Mouse (Mus musculus) spleen, postnatal 4 days (tissue): Measurements from ENCODE around the gene Lsg1.
A peak's percentile ranks its signal among the peaks of the same experiment; 100 is the strongest.

ENCODE experiments used
- DNase-seq, 2 experiments: peaks; one replicate each; pipeline ENCODE4 v3.0.0; 2022; ENCODE audit warnings: low spot score in 2 of 2

Gene Lsg1

GRCm38 (mm10) chr16:30600431-30601045, 13.1 kb upstream of the Lsg1 start:
- peak; percentile 39 to 75 for DNase-seq

DNA sequence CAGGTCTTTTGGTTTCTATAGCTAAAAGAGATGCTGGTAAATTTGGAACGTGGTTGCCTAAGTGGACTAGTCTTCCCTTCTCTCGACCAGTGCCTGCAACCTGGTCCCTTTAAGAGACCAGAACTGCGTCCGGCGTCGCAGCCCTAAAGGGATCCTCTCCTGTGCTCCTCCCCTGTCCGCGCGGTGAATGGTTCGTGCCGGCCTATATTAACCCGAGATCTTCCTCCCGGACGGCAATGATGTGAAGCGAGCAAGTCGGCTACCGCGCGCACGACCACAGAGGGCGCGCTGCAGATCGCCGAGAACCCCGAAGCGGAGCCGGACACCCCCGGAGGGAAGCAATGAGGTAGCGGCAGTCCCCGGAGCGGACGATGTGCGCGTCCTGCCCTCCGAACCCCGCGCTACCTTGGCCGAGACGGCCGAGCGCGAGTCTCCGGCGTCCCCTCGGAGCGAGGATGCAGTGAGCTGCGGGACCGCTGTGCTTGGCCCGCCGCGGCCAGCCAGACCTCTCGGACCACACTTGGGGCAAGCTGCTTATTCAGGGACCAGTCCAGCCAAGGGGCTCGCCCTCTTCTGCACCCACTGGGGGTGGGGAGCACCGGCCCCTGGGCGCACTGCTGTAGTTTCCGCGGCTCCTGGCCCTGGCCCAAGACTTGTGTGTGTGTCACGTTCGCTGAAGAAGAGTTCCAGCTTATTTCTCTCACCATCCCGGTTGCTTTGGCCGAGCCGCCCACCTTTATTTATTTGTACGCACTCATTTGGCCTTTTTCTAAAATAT, 12.3 kb upstream of the Lsg1 start, which contains the start of gene Fam43a:
Gene Fam43a (plus strand): TSS at position 233 of the 778 bp plus-strand sequence.
- DNase-seq, result peak; percentile 84 to 91

DNA sequence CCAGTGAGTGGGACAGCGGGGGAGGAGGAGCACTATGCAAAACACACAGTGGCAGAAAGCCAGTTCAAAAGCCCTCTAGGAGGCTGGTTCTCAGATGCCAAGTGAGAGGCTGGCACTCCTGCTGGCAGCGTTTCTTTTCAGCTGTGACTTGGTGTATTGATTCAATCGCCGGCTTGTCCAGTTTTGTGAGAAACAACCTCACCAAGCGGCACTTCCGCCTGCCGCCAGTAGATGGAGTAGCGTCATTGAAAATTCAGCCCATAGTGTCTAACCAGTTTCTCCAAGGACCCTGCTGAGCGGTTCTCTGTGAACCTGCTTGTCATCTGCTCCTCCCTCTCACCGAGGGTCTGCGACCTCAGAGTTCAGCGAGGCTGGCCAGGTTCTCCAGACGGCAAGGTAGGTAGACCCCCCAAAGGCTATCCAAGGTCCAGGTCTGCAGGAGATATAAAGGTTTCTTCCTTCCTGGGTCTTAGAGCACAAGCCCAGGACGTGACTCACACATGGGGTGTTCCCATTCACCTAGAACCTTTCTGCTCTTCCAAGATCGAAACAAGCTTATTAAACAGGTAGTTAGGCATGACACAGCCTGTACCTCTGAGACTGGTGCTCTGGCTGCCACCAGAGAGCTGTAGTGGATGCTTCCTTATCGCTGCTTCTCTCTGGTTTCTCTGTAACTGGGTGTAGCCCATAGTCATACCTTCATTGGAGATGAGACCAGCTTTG, 9.7 kb upstream of the Lsg1 start:
- DNase-seq, result peak; percentile 79 to 91

GRCm38 (mm10) chr16:30595835-30596557, 8.6 kb upstream of the Lsg1 start:
- no peak for DNase-seq

GRCm38 (mm10) chr16:30595356-30595755, 8.0 kb upstream of the Lsg1 start:
- DNase-seq, result no peak

- no peak for DNase-seq
These were observed 4.6 kb upstream of the Lsg1 start for GRCm38 (mm10) chr16:30591990-30592389.

DNA sequence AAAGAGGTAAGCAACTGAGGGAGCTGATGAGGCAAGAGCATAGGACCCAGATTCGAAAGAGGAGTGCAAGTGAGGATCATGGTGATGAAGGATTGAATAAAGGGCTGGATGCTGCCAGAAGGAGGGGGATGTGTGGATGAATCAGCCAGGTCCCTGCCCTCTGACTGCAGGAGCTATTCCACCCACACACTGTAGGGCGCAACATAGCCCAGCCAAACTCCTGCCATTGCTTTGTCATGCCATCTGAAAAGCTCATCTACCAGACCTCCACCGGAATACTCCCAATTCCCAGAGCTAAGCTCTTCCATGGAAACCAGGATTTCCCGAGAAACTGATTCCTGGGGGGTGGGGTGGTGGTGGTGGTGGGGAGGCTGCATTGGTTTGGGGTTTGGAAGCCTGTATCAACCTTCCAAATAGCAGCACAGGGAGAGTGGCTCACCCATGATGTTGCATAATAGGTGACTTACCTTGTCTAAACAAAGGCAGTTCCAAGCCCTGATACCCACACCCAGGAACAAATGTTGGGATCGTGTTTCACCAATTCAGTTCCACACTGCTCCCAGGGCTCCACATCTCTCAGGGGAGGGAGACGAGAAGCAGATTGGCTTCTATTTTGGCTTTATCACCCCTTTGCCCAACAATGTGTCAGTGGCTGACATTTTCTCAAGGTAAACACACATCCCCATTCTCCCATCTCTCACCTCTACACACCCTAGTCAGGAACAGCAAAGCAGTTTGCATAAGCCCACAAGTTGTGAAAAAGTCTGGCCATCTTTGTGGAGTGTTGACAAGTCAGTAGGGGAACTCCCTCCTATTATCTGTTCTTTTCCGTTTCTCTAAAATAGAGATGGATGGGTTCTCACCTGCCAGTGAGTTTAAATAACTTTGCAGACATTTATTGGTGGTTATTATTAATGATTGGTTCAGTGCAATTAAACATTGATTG, 3.1 kb upstream of the Lsg1 start:
- no peak for DNase-seq

- no peak for DNase-seq
These were observed 378 bp downstream of the Lsg1 start for GRCm38 (mm10) chr16:30586935-30587493.

- DNase-seq, result no peak
These were observed 6.6 kb downstream of the Lsg1 start for GRCm38 (mm10) chr16:30580765-30581164.

DNA sequence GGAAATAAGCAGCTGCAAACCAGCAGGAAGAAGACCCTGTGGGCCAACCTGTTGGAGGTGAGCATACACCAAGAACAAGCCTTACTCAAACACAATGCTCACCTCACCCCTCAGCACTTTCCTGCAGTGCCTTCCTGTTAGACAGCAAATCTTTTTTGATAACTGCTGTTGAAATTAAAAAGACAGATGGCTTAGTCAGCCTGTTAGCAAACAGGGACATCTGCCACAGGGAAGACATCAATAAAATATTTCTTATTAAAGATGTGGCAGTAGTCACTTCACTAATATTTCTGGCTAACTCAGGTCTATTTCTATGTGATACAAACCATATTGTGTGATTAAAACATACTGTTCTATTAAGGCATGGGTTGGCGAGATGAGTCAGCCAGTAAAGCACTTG, 11.0 kb downstream of the Lsg1 start:
- DNase-seq, result no peak

DNA sequence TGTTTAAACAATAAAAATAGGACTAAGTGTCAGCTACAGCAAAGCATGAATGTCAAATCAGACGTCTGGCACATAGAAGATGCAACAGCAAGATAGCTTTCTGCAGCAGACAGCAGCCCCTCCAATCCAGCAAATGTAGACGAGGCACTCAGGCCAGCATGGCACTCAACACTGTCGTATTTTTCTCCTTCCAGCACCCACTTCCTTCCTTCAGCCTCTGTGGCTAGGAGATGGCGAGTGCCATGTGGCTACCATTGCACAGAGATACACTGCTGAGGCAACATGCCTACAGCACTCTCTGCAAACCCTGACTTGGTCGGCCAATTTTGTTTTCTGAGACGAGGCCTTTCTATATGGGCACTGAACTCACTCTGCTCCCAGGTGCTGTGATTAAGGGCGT, 11.6 kb downstream of the Lsg1 start:
- DNase-seq, result no peak

DNA sequence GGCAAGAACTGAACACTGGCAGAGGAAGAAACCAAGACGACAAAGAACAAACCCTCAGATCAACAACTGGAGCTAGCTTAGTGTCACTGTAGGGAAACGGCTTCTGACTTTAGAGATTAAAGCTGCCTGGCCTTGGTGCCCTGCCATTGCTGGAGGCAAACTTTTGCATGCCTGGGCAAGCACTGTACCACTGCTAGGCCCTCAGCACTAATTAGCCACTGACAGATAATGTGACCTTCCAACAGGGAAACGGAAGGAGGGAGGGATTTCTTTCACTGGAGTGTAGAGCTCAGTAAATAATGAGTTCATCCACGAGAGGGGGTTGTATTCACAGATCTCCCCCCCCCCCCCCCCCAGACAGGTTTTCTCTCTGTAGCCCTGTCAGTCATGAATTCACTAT, 15.2 kb downstream of the Lsg1 start:
- no peak for DNase-seq

GRCm38 (mm10) chr16:30571378-30571777, 16.0 kb downstream of the Lsg1 start:
- no peak for DNase-seq

GRCm38 (mm10) chr16:30570173-30570572, 17.2 kb downstream of the Lsg1 start:
- DNase-seq, result no peak

- DNase-seq, result no peak
These were observed 21.8 kb downstream of the Lsg1 start for GRCm38 (mm10) chr16:30565631-30566030.

- no peak for DNase-seq
These were observed 26.8 kb downstream of the Lsg1 start for GRCm38 (mm10) chr16:30560601-30561000.

- no peak for DNase-seq
These were observed 27.9 kb downstream of the Lsg1 start for GRCm38 (mm10) chr16:30559312-30559992.

GRCm38 (mm10) chr16:30554109-30554508, 33.3 kb downstream of the Lsg1 start:
- DNase-seq, result no peak

GRCm38 (mm10) chr16:30552621-30553338, 34.6 kb downstream of the Lsg1 start:
- DNase-seq, result peak in 1 of 2 experiments; percentile 29
